Mouse (Mus musculus) heart, embryonic 12.5 days (tissue): ENCODE measurements around the gene Med6. TPM values are rescaled to one million over a fixed set of nuclear protein-coding genes. Genes with fewer than 3 reads are reported as not detected.
A peak's percentile ranks its signal among the peaks of the same experiment; 100 is the strongest.

Experiments used
- ATAC-seq: fragments of 200-750 bp; cut with Nextera tagmentation; 2 replicates; pipeline ENCODE4 v1.8.0; 2017; ENCODE audit warnings: moderate TSS enrichment, moderate library complexity; ENCODE audit not compliant: insufficient number of reproducible peaks, low FRiP score
- H3K27ac ChIP-seq: fragments of 300-500 bp; sonication (generic); 2 replicates; pipeline ENCODE4 v1.5.1; 2016; ENCODE audit warnings: mild to moderate bottlenecking, moderate library complexity; ENCODE audit not compliant: poor library complexity, severe bottlenecking
- H3K27me3 ChIP-seq: fragments of 300-500 bp; sonication (generic); replicated peaks from 2 replicates; pipeline ENCODE4 v1.6.1; 2016; ENCODE audit warnings: mild to moderate bottlenecking, moderate library complexity
- H3K36me3 ChIP-seq: fragments of 300-500 bp; sonication (generic); 2 replicates; pipeline ENCODE4 v1.6.1; 2016; ENCODE audit warnings: mild to moderate bottlenecking, moderate library complexity
- H3K4me1 ChIP-seq: fragments of 300-500 bp; sonication (generic); replicated peaks from 2 replicates; pipeline ENCODE4 v1.6.1; 2016; ENCODE audit warnings: mild to moderate bottlenecking
- H3K4me2 ChIP-seq: fragments of 300-500 bp; sonication (generic); 2 replicates; pipeline ENCODE4 v1.6.1; 2016; ENCODE audit warnings: mild to moderate bottlenecking, moderate library complexity
- H3K4me3 ChIP-seq: fragments of 300-500 bp; sonication (generic); 2 replicates; pipeline ENCODE4 v1.5.1; 2016; ENCODE audit warnings: mild to moderate bottlenecking
- H3K9ac ChIP-seq: fragments of 300-500 bp; sonication (generic); 2 replicates; pipeline ENCODE4 v1.6.1; 2016; ENCODE audit warnings: mild to moderate bottlenecking, moderate library complexity
- H3K9me3 ChIP-seq: fragments of 300-500 bp; sonication (generic); replicated peaks from 2 replicates; pipeline ENCODE4 v1.6.1; 2016; ENCODE audit warnings: mild to moderate bottlenecking, moderate library complexity
- WGBS: fragments of 180-500 bp; shearing (Covaris S2); methylation state at CpG from one replicate; pipeline ENCODE4 v1.1.7; 2016; 5-methylcytosine and 5-hydroxymethylcytosine counted together
- polyA plus RNA-seq: library from polyadenylated mRNA; unstranded; fragments of >200 nt; fragmentation: Nextera tagmentation; extraction: Ambion mirVana; gene quantifications from 2 replicates; pipeline ENCODE4 v1.2.1, GENCODE M21; 2016

Med6 gene
- polyA plus RNA-seq: 61.7 and 65.8 TPM in 2 replicates

- Histone ChIP-seq H3K9ac (peak within 1 kb of the TSS; percentile 79), H3K27me3 (no peaks in the 10 kb centered on the region), H3K4me1 (no peaks in the 10 kb centered on the region), H3K9me3 (no peaks in the 10 kb centered on the region), H3K36me3 (peaks cover 10% of the 10 kb centered on the region), H3K4me3 (peak within 1 kb of the TSS; percentile 83), H3K27ac (0 out of 2 replicates have a peak within 1 kb of the TSS, but pooled peaks have one; percentile 34), H3K4me2 (peak within 1 kb of the TSS; percentile 61)
- peak; percentile 99 for ATAC-seq
- WGBS: 2% methylated on average over 36 of the region's 36 CpGs
Observed at GRCm38 (mm10) chr12:81594902-81595671, at the start of gene Med6. Gene Med6 (minus strand): TSS chr12:81595008.

GRCm38 (mm10) chr12:81642361-81643082 is 47.7 kb upstream of the Med6 start:
- Histone ChIP-seq H3K27me3 (no peaks in the 10 kb centered on the region), H3K27ac (no peak overlapping the region), H3K9ac (no peak overlapping the region), H3K4me2 (no peak overlapping the region), H3K4me1 (no peaks in the 10 kb centered on the region), H3K4me3 (no peak overlapping the region), H3K36me3 (no peaks in the 10 kb centered on the region), H3K9me3 (no peaks in the 10 kb centered on the region)
- ATAC-seq: no peak
- 71% methylated on average over 11 of the region's 11 CpGs for WGBS

- no peak for ATAC-seq
- Histone ChIP-seq H3K9ac (no peak overlapping the region), H3K36me3 (no peaks in the 10 kb centered on the region), H3K9me3 (no peaks in the 10 kb centered on the region), H3K27me3 (no peaks in the 10 kb centered on the region), H3K27ac (no peak overlapping the region), H3K4me1 (no peaks in the 10 kb centered on the region), H3K4me3 (no peak overlapping the region), H3K4me2 (no peak overlapping the region)
- WGBS: 63% methylated on average over 5 of the region's 5 CpGs
Observed at GRCm38 (mm10) chr12:81640656-81641055, 45.8 kb upstream of the Med6 start.

GRCm38 (mm10) chr12:81633246-81633645 is 38.4 kb upstream of the Med6 start:
- Histone ChIP-seq H3K36me3 (no peaks in the 10 kb centered on the region), H3K9me3 (no peaks in the 10 kb centered on the region), H3K27me3 (peaks cover 52% of the 10 kb centered on the region), H3K4me1 (peaks cover 17% of the 10 kb centered on the region; the same call in 1 of the 2 replicates), H3K4me2 (no peak overlapping the region), H3K4me3 (no peak overlapping the region), H3K27ac (no peak overlapping the region), H3K9ac (no peak overlapping the region)
- ATAC-seq: 0 out of 2 replicates have a peak, but pooled peaks have one; percentile 22
- 50% methylated on average over 2 of the region's 2 CpGs for WGBS

GRCm38 (mm10) chr12:81631661-81632401 is 37.0 kb upstream of the Med6 start:
- H3K27me3 ChIP-seq: peaks cover 66% of the 10 kb centered on the region
- ATAC-seq: peak; percentile 11; the same call in 1 of the 2 replicates
- whole genome bisulfite sequencing: 2% methylated on average over 31 of the region's 31 CpGs
- H3K9me3 ChIP-seq: no peaks in the 10 kb centered on the region
- peak overlapping the region; percentile 67 for H3K4me3 ChIP-seq
- H3K27ac ChIP-seq: no peak overlapping the region
- peaks cover 17% of the 10 kb centered on the region; the same call in 1 of the 2 replicates for H3K4me1 ChIP-seq
- peak overlapping the region; percentile 75 for H3K9ac ChIP-seq
- H3K36me3 ChIP-seq: no peaks in the 10 kb centered on the region
- H3K4me2 ChIP-seq: peak overlapping the region; percentile 100

- Histone ChIP-seq H3K4me1 (peaks cover 17% of the 10 kb centered on the region; the same call in 1 of the 2 replicates), H3K27me3 (peaks cover 72% of the 10 kb centered on the region), H3K4me2 (peak within 1 kb of the TSS; percentile 100), H3K9ac (peak within 1 kb of the TSS; percentile 75), H3K27ac (no peak within 1 kb of the TSS), H3K9me3 (no peaks in the 10 kb centered on the region), H3K36me3 (no peaks in the 10 kb centered on the region), H3K4me3 (peak within 1 kb of the TSS; percentile 67)
- peak; percentile 36 for ATAC-seq
- under 1% methylated on average over 76 of the region's 82 CpGs for WGBS
Observed at GRCm38 (mm10) chr12:81630915-81631660, 36.3 kb upstream of the Med6 start, which contains the start of gene Ttc9. Gene Ttc9 (plus strand): TSS chr12:81631249.

GRCm38 (mm10) chr12:81630520-81630914 is 35.7 kb upstream of the Med6 start:
- no peak overlapping the region for H3K27ac ChIP-seq
- WGBS: 3% methylated on average over 16 of the region's 16 CpGs
- H3K27me3 ChIP-seq: peaks cover 77% of the 10 kb centered on the region
- H3K4me2 ChIP-seq: peak overlapping the region; percentile 100
- H3K9me3 ChIP-seq: no peaks in the 10 kb centered on the region
- peaks cover 17% of the 10 kb centered on the region; the same call in 1 of the 2 replicates for H3K4me1 ChIP-seq
- H3K4me3 ChIP-seq: peak overlapping the region; percentile 67
- ATAC-seq: no peak
- H3K36me3 ChIP-seq: no peaks in the 10 kb centered on the region
- H3K9ac ChIP-seq: peak overlapping the region; percentile 75

GRCm38 (mm10) chr12:81628091-81628490 is 33.3 kb upstream of the Med6 start:
- H3K27me3 ChIP-seq: peaks cover 90% of the 10 kb centered on the region
- H3K4me1 ChIP-seq: peaks cover 17% of the 10 kb centered on the region; the same call in 1 of the 2 replicates
- H3K9ac ChIP-seq: no peak overlapping the region
- no peak overlapping the region for H3K4me3 ChIP-seq
- no peaks in the 10 kb centered on the region for H3K9me3 ChIP-seq
- no peaks in the 10 kb centered on the region for H3K36me3 ChIP-seq
- ATAC-seq: no peak
- WGBS: 70% methylated on average over 4 of the region's 4 CpGs
- H3K27ac ChIP-seq: no peak overlapping the region
- no peak overlapping the region for H3K4me2 ChIP-seq

GRCm38 (mm10) chr12:81627426-81627825 is 32.6 kb upstream of the Med6 start:
- Histone ChIP-seq H3K27me3 (peaks cover 83% of the 10 kb centered on the region), H3K4me2 (no peak overlapping the region), H3K4me1 (peaks cover 17% of the 10 kb centered on the region; the same call in 1 of the 2 replicates), H3K36me3 (no peaks in the 10 kb centered on the region), H3K27ac (no peak overlapping the region), H3K4me3 (no peak overlapping the region), H3K9me3 (no peaks in the 10 kb centered on the region), H3K9ac (no peak overlapping the region)
- no peak for ATAC-seq
- 76% methylated on average over 6 of the region's 6 CpGs for WGBS

- H3K36me3 ChIP-seq: no peaks in the 10 kb centered on the region
- WGBS: 66% methylated on average over 12 of the region's 12 CpGs
- H3K27me3 ChIP-seq: peaks cover 72% of the 10 kb centered on the region
- no peak overlapping the region for H3K4me3 ChIP-seq
- no peak for ATAC-seq
- no peaks in the 10 kb centered on the region for H3K9me3 ChIP-seq
- no peak overlapping the region for H3K9ac ChIP-seq
- no peak overlapping the region for H3K4me2 ChIP-seq
- no peak overlapping the region for H3K27ac ChIP-seq
- peaks cover 10% of the 10 kb centered on the region; the same call in 1 of the 2 replicates for H3K4me1 ChIP-seq
Observed at GRCm38 (mm10) chr12:81626226-81626861, 31.5 kb upstream of the Med6 start.
